Mouse (Mus musculus) monocyte, adult 5-6 weeks (primary cell): ENCODE measurements around the gene Tlr2. TPM values are rescaled to one million over a fixed set of nuclear protein-coding genes. Genes with fewer than 3 reads are reported as not detected.

Experiments
- total RNA-seq: library from RNA; stranded (forward); fragments of 200-1000, 200-491, 200-594 nt; gene quantifications from 3 replicates; pipeline ENCODE4 v1.2.3, GENCODE M21; 2017

The Tlr2 gene
- total RNA-seq, 1 experiment from 2014 or later, result 53.4 TPM

Other genes with a start within 250 kb of the Tlr2 start
- not detected in 3 replicates for gene Sfrp2, start 75.4 kb downstream of the Tlr2 start, total RNA-seq
- 41.7 to 63.6 TPM (median 57.3 TPM) in 3 replicates for gene Tmem131l, start 198.4 kb upstream of the Tlr2 start, total RNA-seq